Mouse (Mus musculus) bone marrow, adult 2 months (tissue): Measurements from ENCODE around the gene Cdc25b.

ENCODE experiments used
- CTCF ChIP-seq: fragments of 200-500 bp; IDR thresholded peaks from 2 replicates; pipeline ENCODE4 v1.5.1; 2011; ENCODE audit warnings: low read length, control low read depth; ENCODE audit not compliant: control insufficient read depth, insufficient read depth
- POLR2A ChIP-seq: fragments of 200-500 bp; IDR thresholded peaks from 2 replicates; pipeline ENCODE4 v1.6.1; 2011; ENCODE audit warnings: low read depth, mild to moderate bottlenecking, control low read depth, low read length, borderline replicate concordance; ENCODE audit not compliant: control insufficient read depth

DNA sequence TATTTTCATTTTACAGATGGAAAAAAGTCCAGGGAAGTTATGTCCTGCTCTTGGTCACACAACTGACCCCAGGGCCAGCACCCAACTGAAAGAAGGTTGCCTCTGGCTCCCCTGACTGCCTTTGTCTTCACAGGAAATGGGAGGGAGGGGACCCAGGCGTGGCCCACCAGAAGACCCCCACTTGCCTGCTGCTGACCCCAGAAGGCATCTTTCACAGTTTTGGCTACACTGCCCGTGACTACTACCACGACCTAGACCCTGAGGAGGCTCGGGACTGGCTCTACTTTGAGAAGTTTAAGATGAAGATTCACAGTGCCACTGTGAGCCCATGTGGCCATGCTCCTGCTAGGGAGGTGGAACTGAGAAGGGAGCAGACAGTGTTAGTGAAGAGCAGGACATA lies 48.5 kb upstream of the Cdc25b start:
- TF ChIP-seq CTCF (no peak), POLR2A (no peak)
